Mouse (Mus musculus) ES-Bruce4 (cell line): ENCODE measurements around the gene Maats1.

Experiments
- CTCF ChIP-seq: IDR thresholded peaks from one replicate; pipeline ENCODE4 v1.8.1; 2011; ENCODE audit warnings: low read depth, low read length
- POLR2A ChIP-seq: IDR thresholded peaks from one replicate; pipeline ENCODE4 v1.8.1; 2011; ENCODE audit warnings: low read length; ENCODE audit not compliant: insufficient read depth

DNA sequence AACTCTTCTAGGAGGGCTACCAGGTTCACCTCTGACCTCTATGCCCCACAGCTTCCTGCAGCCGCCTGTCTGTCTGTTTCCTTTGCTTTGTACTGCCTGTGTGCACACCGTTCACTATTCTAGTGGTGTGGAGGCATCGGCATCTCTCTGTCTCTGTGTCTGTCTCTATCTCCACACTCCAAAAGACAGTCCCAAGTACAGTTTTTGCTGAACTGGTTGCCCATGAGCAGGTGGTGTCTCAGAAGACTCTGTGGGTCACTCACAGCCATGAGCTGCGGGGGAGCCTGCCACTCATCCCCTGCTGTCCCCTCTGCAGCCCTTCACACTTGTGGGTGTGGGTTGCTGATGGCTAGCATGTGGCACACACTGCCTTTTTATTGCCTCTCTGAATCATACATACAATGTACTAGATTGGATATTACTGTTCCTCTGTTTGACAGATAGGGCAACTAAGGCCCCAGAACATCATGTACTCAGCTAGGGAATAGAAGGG, 28.1 kb upstream of the Maats1 start:
- TF ChIP-seq POLR2A (no peak), CTCF (no peak)
